Mouse (Mus musculus) cortical plate, adult 2 months (tissue): ENCODE results near the gene Itgb2. TPM values are rescaled to one million over a fixed set of nuclear protein-coding genes. Genes with fewer than 3 reads are reported as not detected.

Experiments
- H3K27ac ChIP-seq: fragments of 200-500 bp; 2 replicates; pipeline ENCODE4 v1.5.1; 2012; ENCODE audit warnings: low read length, control low read depth, inconsistent platforms; ENCODE audit not compliant: insufficient read depth
- H3K4me1 ChIP-seq: fragments of 200-500 bp; 2 replicates; pipeline ENCODE4 v1.6.1; 2011; ENCODE audit warnings: low read length; ENCODE audit not compliant: control insufficient read depth, insufficient read depth
- H3K4me3 ChIP-seq: fragments of 200-500 bp; 2 replicates; pipeline ENCODE4 v1.5.1; 2011; ENCODE audit warnings: mild to moderate bottlenecking, low read length, control low read depth; ENCODE audit not compliant: insufficient read depth
- CTCF ChIP-seq: fragments of 200-500 bp; IDR thresholded peaks from 2 replicates; pipeline ENCODE4 v1.5.1; 2011; ENCODE audit warnings: mild to moderate bottlenecking, control low read depth, low read length; ENCODE audit not compliant: insufficient read depth; ENCODE audit errors: extremely low read depth
- POLR2A ChIP-seq: fragments of 200-500 bp; IDR thresholded peaks from 2 replicates; pipeline ENCODE4 v1.6.1; 2011; ENCODE audit warnings: mild to moderate bottlenecking, low read length, control low read depth; ENCODE audit not compliant: insufficient read depth; ENCODE audit errors: extremely low read depth
- polyA plus RNA-seq: library from polyadenylated mRNA; depleted of rRNA; stranded (reverse); fragments of >200 nt; gene quantifications from 2 replicates; pipeline ENCODE4 v1.2.3, GENCODE M21; 2012

Gene Itgb2
- polyA plus RNA-seq, 1 experiment, result 6.1 TPM

DNA sequence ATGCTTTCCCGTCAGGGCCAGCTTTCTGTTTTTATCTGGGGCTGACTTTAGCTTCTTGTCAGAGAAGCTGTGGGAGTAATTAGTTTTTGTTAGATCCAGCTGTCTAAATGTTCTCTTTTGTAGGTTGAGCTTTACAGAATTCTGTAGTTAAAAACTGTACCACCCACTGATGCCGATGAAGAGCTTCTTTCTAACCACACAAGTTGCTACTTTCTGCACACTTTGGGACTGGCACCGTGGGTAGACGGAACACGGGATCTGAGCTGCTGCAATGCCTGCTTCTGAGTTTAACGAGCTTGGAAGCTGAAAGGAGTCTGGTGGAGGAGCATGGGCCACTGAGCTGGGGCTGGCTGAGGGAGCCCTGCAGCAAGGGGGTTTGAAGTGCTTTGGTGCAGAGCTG, 61.5 kb downstream of the Itgb2 start:
- Histone ChIP-seq H3K4me1 (peaks cover 23% of the 10 kb centered on the region), H3K27ac (0 out of 2 replicates have a peak overlapping the region, but pooled peaks have one; percentile 26), H3K4me3 (no peak overlapping the region)
- TF ChIP-seq POLR2A (peak; percentile 67), CTCF (no peak)

GRCm38 (mm10) chr10:77596060-77596459, 66.0 kb downstream of the Itgb2 start:
- TF ChIP-seq CTCF, result no peak
- no peak for TF ChIP-seq POLR2A
- H3K27ac ChIP-seq, result no peak overlapping the region
- H3K4me1 ChIP-seq, result peaks cover 8% of the 10 kb centered on the region
- H3K4me3 ChIP-seq, result no peak overlapping the region

DNA sequence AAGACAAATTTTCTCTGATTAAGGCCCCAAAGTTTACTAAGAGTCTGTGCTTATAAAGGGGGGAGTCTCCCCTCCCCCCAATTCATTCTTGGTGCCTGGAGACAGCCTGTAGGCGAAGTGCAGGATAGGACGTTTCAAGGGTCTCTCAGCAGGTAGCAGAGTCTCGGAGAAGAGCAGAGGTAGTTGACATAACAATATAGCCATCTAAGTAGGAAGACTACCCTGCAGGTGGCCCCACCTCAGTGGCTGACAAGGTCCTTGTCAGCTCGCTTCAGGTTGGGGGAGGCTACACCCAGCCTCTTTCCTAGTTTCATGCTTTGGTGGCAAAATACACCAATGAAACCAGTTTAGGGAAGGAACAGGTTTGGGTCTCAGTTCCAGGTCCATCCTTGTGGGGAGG, 73.0 kb downstream of the Itgb2 start:
- no peak overlapping the region for H3K4me3 ChIP-seq
- no peak overlapping the region for H3K27ac ChIP-seq
- H3K4me1 ChIP-seq, result peaks cover 1% of the 10 kb centered on the region; the same call in 1 of the 2 replicates
- TF ChIP-seq POLR2A, result no peak
- TF ChIP-seq CTCF, result no peak

- no peak overlapping the region for H3K4me3 ChIP-seq
- TF ChIP-seq POLR2A (no peak), CTCF (peak; percentile 11; the same call in 1 of the 2 replicates)
- H3K4me1 ChIP-seq, result peaks cover 1% of the 10 kb centered on the region; the same call in 1 of the 2 replicates
Measured at GRCm38 (mm10) chr10:77604111-77604510, 74.1 kb downstream of the Itgb2 start.

DNA sequence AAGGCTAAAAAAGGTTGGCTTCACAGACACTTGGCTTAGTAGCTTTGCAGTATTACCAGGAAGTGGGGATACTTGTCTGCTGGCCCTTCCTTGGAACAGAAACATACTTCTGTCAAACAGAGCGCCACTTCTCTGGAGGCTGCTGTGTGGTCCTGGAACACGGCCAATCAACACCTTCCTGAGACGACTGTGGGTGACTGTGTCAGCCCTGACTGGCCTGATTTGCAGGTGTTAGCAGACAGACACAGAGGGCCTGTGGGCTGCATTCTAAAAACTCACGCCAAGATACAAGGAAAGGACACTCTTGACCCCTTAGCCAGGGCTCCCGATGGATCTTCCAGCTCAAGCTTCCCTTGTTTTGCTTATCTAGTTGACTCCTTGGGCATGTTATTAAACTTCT, 74.9 kb downstream of the Itgb2 start:
- H3K4me1 ChIP-seq, result peaks cover 4% of the 10 kb centered on the region
- TF ChIP-seq CTCF (no peak), POLR2A (no peak)
- no peak overlapping the region for H3K4me3 ChIP-seq
- H3K27ac ChIP-seq, result no peak overlapping the region

More at GRCm38 (mm10) chr10:77604111-77604510, 74.1 kb downstream of the Itgb2 start:
- no peak overlapping the region for H3K27ac ChIP-seq

DNA sequence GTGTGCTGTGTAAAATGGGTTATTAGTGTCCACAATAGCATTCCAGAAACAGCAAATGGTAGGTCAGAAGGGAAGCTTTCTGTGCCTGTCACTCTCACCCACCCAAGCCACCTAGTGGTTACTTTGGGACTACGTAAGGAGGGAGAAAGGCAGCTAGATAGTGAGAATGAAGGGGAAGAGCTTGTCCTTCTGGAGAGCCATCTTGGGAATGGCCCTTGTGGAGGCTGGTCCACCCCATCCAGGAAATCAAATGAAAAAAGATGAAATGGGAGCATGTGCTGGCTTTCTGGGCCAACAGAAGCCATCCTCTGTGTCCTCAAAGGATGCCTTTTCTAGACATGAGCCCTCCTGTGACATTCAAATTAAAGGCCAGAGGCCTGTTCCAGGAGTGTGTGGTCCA, 75.3 kb downstream of the Itgb2 start:
- peaks cover 8% of the 10 kb centered on the region for H3K4me1 ChIP-seq
- TF ChIP-seq CTCF (peak; percentile 48), POLR2A (no peak)
- H3K4me3 ChIP-seq, result peak overlapping the region; percentile 93; the same call in 1 of the 2 replicates
- peak overlapping the region; percentile 97 for H3K27ac ChIP-seq

DNA sequence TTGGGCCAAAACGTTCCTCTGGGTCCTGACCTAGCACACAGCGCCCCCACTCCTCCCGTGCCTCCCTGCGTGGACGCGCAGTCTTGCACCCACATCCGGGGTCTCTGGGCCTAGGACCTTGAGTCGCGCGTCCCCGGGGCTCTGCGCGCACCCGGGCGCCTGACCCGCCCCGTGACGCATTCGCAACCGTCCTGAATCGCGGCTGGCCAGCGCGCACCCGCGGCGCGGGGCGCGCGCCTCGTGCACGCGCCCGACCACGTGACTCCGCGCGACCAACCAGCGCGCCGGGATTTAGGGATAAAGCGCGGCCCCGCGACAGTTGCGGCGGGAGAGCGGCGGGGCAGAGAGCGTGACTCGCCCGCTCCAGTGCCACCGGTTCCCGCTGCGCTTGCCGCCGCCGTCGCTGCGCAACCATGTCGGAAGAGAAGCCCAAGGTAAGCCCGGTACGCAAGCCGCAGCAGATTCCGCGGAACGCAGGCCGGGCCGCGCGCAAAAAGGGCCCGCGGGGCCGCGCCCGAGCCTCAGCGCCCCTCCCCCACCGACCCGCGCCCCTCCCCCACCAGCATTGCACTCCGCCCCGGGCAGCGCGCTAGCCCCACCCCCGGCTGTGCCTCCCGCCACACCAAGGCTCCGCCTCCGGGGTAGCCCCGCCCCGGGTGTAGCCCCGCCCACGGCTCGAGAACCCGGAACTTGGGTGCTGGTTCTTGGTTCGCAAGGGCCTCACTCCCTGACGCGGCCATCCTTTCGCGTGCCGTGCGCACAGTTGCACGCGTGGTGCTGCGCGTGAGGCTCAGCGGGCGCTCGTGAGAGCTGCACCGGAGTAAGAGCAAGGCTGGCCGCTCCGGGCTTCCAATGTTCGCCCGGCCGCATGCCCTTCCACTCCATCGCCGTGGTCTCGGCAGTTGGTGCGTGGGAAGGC, 76.1 kb downstream of the Itgb2 start, which contains the start of the genes Sumo3 and Gm49325:
Gene Sumo3, plus strand, starts transcription at position 190 of the 919 bp plus-strand sequence.
Gene Gm49325, plus strand, starts transcription at position 290 of the 919 bp plus-strand sequence.
- Histone ChIP-seq H3K4me1 (peaks cover 11% of the 10 kb centered on the region), H3K4me3 (peak within 1 kb of the TSS; percentile 93), H3K27ac (peak within 1 kb of the TSS; percentile 97)
- TF ChIP-seq CTCF, result no peak
- TF ChIP-seq POLR2A, result peak; percentile 71; the same call in 1 of the 2 replicates

- Histone ChIP-seq H3K4me1 (peaks cover 11% of the 10 kb centered on the region), H3K27ac (peak overlapping the region; percentile 94), H3K4me3 (peak overlapping the region; percentile 93)
- TF ChIP-seq POLR2A, result no peak
- no peak for TF ChIP-seq CTCF
Measured at GRCm38 (mm10) chr10:77606855-77607254, 76.8 kb downstream of the Itgb2 start.

DNA sequence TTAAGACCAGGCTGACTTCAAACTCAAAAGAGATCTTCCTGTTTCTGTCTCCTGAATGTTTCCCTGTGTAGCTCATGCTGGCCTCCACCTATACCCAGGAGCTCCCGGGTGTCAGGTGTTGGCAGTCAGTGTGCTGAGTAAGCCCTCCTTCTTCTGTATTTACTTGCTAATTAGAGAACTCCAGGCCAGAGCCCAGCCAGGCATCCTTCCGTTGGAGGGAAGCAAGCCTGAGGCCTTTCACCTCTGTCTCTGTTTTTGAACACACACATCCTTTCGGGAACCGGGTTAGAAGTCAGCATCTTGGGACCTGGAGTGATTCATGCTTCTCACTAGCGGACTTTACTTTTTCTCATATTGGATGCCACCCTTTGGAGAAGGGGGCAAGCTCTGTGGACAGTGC, 77.4 kb downstream of the Itgb2 start:
- Histone ChIP-seq H3K4me3 (peak overlapping the region; percentile 93; the same call in 1 of the 2 replicates), H3K4me1 (peaks cover 11% of the 10 kb centered on the region), H3K27ac (0 out of 2 replicates have a peak overlapping the region, but pooled peaks have one; percentile 94)
- no peak for TF ChIP-seq POLR2A
